Mouse (Mus musculus): ENCODE measurements around the gene Krtap5-1. TPM values are rescaled to one million over a fixed set of nuclear protein-coding genes. Genes with fewer than 3 reads are reported as not detected.
"Not testable (repeated sequence)": the region's sequence is repeated elsewhere in the genome, so short reads cannot be mapped to it uniquely, and the experiment has no call there.

Gene Krtap5-1
- total RNA-seq, 2 experiments from 2014 or later: not detected

DNA sequence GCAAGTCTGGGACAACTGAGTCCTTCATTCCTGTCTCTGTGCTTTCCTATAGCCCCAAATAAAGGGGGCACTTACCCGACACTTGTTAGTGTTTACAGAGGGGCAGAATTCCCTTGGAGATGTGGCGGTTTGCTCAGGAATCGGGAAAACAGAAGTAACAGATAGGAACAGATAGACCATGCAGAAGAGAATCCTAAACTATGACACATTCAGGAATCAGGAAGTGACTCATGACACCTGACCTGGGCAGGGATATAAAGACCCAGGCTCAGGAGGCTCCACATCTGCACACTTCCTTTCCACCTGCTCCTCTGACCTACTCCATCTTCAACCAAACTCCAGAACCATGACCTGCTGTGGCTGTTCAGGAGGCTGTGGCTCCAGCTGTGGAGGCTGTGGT is 6.3 kb upstream of the Krtap5-1 start, which contains the start of gene Krtap5-4:
Krtap5-4 (plus strand) TSS at position 301 of the 400 bp plus-strand sequence.
- no peak for DNase-seq (ENCODE audit: low spot score in 2 of 2)

DNA sequence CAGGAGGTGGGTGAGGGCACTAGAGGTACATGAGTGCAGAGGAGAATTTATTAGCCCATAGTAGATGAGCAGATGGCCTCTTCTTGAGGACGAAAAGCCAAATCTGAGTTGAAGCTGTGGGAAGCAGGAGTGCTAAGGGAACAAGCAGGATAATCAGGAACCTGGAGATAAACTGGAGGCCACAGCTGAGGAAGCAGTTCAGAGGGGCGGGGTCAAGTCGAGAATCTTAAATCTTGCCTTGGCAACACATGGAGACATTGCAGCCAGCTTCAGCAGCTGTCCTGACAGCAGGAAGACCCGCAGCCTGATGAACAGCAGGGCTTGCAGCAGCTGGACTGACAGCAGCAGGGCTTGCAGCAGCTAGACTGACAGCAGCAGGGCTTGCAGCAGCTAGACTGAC is 810 bp downstream of the Krtap5-1 start:
- DNase-seq (ENCODE audit: low spot score in 2 of 2): not testable (repeated sequence)

DNA sequence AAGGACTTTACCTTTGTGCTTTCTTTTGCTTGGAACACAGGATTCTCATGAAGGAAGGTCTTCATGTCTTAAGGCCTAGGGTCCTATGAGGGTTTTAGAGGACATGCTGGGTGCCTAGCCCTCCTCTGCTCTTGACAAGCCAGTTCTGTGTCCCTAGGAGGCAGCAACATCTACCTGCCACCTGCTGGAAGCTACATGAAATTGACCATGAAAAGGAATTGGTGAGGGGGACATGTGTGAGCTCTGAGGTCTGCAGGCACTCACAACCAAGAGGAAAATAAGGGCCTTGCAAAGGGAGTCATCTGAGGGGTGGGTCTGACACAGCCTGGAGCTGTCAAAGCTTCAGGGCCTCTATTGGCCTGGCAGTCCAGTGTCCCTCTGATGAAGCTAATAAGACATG is 1.5 kb downstream of the Krtap5-1 start:
- DNase-seq (ENCODE audit: low spot score in 2 of 2): no peak

DNA sequence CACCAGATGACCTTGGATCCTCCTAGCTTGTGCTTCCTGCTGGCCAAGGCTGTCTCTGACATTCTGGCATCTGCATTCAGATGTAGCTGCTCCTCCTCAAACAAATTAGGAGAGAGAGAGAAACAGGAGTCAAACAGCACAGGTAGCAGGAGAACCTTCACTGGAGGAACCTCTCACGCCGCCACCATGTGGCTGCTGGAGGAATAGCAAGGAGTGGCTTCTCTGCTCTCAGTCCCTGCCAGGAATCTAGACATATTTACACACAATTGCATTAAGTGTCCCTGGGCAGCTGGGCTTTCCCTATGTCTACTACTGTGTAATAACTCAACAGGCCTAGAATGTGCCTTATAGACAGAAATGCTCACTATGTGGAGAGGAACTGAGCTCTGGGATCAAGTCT is 3.1 kb downstream of the Krtap5-1 start:
- not testable (repeated sequence) for DNase-seq (ENCODE audit: low spot score in 2 of 2)

DNA sequence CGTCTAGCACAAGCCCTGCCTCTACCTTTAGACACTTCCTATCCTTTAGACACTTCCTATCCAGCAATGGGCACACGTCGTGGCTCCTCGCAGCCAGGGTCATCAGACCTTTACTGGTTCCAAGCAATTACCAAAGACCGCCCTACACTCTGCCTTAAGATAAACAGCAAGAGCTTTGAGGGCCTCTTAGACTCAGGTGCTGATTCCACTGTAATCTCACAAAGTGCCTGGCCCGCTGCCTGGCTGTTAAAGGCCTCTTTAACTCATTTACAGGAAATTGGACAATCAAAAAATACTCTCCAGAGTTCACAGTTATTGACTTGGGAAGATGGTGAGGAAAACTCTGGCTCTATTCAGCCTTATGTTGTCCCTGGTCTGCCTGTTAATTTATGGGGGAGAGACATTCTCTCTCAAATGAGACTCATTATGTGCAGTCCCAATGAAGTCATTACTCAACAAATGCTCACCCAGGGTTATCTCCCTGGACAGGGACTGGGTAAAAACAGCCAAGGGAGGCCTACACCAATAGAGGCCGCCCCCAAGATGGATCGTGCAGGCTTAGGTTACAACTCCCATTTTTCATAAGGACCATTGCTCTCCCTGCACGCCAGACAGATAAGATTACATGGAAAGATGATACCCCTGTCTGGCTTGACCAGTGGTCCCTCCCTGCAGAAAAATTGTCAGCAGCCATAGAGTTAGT is 10.9 kb downstream of the Krtap5-1 start:
- not testable (repeated sequence) for DNase-seq (ENCODE audit: low spot score in 2 of 2)

DNA sequence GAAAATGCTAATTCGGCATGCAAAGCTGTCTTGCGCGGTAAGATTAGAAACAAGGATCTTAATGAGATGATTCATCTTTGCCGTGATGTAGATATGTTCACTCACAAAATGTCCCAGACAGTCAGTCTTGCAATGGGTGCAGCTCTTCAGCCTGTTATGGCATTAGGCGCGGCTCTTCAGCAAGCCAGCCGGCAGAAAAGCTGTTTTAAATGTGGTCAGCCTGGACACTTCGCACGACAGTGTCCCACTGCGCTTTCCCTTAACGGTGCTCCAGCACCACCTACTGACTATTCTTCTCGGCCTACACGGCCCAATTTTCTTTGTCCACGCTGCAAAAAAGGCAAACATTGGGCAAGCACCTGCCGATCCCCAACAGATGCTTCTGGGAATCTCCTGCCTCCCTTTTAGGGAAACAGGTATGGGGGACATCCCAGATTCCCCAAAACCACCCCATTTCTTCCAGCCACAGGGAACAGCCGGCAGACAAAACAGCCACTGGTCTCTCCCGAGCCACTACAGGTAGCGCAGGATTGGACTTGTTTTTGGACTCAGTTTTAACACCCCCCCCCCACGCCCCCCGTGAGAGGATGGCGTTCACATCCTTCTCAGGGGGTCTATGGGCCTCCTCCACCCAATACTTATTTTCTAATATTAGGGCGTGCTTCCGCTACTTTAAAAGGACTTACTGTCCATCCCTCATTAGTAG is 11.6 kb downstream of the Krtap5-1 start:
- DNase-seq (ENCODE audit: low spot score in 2 of 2): peak in 1 of 2 experiments; percentile 14

DNA sequence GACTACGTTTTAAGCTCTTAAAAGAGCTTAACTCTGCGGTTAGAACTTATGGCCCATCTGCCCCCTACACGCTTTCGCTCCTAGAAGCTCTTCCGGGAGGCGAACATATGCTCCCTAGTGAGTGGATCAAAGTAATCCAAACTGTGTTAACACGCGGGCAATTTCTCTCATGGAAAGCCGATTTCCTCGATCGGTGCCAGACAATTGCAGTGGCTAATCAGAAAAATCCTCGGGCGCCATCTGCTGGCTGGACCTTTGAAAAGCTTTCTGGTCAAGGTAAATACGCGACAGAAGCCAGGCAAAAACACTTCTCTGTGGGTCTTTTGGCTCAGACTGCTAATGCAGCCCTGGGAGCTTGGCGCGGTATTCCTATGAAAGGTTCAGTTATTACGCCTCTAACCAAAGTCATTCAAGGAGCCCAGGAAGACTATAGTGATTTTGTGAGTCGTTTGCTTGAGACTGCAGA is 12.3 kb downstream of the Krtap5-1 start:
- peak; percentile 86 to 87 for DNase-seq (ENCODE audit: low spot score in 2 of 2)

DNA sequence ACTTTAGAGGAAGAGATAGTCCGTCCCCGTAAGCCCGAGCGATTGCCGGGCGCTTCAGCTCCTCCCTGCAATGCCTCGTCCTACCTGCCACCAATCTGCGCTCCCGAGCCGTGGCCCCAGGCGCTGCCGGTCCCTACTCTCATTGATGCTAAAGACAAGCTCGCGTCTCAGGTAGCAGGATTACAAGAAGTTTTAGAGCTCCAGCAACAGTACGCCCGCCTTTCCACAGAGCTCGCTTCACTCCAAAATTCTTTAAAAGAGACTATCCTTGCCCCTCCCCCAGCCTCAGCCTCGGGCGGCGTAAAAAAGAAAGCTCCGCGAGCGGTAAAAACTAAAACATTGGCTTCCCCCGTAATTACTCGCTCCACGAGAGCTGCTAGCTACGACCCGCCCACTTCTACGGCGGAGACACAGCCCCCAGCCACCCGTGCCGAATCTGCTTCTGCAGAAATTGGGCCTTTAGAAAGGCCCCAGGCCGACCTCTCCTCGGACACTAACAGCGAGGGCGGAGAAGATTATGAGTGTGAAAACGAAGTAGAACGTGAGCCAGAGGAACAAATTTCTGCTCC is 12.8 kb downstream of the Krtap5-1 start:
- peak; percentile 12 to 26 for DNase-seq (ENCODE audit: low spot score in 2 of 2)

DNA sequence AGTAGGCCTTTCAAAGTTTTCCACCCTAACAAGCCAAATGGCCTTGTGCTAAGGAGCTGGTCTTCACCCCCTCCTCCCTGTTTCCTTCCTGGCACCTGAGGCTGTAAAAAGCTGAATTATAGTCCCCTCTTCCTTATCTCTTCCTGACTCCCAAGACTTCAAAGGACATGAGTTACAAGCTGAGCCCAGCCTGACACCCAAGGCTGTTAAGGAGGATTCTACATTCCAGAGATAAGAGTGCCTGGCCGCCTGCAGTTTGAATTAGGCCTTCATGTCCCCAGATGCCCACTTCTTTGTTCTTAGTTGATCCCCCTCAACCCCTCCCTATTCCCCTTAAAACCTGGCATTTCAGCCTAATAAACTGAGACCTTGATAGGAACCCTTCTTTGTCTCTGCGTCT is 14.1 kb downstream of the Krtap5-1 start:
- DNase-seq (ENCODE audit: low spot score in 2 of 2): not testable (repeated sequence)

DNA sequence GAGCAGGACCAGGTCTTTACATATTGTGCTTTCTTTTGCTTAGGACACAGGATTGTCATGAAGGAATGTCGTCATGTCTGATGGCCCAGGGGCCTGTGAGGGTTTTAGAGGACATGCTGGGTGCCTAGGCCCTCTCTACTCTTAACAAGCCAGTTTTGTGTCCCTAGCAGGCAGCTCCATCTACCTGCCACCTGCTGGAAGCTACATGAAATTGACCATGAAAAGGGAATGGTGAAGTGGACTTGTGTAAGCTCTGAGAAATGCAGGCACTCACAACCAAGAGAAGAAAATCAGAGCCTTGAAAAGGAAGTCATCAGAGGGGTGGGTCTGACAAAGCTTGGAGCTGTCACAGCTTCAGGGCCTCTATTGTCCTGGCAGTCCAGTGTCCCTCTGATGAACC is 17.6 kb downstream of the Krtap5-1 start:
- DNase-seq (ENCODE audit: low spot score in 2 of 2): not testable (repeated sequence)

DNA sequence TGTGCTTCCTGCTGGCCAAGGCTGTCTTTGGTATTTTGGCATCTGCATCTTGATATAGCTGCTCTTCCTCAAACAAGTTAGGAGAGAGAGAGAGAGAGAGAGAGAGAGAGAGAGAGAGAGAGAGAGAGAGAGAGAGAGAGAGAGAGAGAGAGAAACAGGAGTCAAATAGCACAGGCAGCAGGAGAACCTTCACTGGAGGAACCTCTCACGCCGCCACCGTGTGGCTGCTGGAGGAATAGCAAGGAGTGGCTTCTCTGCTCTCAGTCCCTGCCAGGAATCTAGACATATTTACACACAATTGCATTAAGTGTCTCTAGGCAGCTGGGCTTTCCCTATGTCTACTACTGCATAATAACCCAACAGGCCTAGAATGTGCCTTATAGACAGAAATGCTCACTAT is 18.7 kb downstream of the Krtap5-1 start:
- DNase-seq (ENCODE audit: low spot score in 2 of 2): peak; percentile 38 to 51

DNA sequence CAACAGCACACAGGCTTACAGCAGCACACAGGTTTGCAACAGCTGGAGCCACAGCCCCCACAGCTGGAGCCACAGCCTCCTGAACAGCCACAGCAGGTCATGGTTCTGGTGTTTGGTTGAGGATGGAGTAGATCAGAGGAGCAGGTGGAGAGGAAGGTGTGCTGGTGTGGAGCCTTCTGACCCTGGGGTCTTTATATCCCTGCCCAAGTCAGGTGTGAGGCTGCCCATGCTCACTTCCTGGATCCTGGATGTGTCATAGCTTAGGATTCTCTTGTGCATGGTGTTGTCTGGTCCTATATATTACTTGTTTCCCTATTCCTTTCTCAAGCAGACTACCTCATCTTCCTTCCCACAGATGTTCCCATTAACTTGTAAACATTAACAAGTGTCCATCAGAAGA is 22.7 kb downstream of the Krtap5-1 start, which contains the start of gene Gm4559:
Gm4559 (minus strand) TSS at position 101 of the 400 bp plus-strand sequence.
- not testable (repeated sequence) for DNase-seq (ENCODE audit: low spot score in 2 of 2)

DNA sequence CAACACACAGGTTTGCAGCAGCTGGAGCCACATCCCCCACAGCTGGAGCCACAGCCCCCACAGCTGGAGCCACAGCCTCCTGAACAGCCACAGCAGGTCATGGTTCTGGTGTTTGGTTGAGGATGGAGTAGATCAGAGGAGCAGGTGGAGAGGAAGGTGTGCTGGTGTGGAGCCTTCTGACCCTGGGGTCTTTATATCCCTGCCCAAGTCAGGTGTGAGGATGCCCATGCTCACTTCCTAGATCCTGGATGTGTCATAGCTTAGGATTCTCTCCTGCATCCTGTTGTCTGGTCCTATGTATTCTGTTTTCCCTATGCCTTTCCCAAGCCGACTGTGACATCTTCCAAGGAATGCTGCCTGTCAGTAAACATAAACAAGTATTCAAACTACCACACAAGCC is 38.7 kb downstream of the Krtap5-1 start, which contains the start of gene Gm2431:
Gm2431 (minus strand) TSS at position 101 of the 400 bp plus-strand sequence.
- not testable (repeated sequence) for DNase-seq (ENCODE audit: low spot score in 2 of 2)

DNA sequence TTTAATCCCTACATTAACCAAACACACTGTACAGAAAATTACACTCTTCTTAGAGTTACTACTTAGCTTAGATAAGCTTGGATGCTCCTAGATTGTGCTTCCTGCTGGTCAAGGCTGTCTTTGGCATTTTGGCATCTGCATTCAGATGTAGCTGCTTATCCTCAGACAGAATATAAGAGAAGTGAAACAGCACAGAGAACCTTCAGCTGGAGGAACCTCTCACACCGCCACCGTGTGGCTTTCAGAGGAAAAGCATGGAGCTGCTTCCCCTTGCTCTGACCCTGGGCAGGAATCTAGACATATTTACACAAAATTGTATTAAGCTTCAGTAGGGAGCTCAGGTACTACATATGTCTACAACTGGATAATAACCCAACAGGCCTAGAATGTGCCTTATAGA is 41.4 kb downstream of the Krtap5-1 start:
- no peak for DNase-seq (ENCODE audit: low spot score in 2 of 2)

DNA sequence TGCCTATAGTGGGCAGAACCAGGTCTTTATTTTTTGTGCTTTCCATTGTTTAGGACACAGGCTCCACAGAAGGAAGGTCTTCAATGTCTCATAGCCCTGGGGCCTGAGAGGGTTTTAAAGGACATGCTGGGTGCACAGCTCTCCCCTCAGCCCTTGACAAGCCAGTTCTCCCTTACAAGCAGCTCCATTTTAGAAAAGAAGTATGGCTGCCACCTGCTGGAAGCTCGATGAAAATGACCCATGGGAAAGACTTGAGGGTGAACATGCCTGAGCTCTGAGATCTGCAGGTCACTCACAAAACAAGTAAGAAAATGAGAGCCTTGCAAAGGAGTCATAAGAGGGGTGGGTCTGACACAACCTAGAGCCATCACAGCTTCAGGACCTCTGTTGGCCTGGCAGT is 47.1 kb downstream of the Krtap5-1 start:
- no peak for DNase-seq (ENCODE audit: low spot score in 2 of 2)

Other genes starting within 250 kb of the Krtap5-1 start
- gene Mob2, start 236.1 kb downstream of the Krtap5-1 start, total RNA-seq (2021): 10 to 100 TPM; 50.1 to 52.1 TPM
- 1 to 10 TPM; 9.2 to 9.3 TPM for gene Dusp8, start 201.3 kb downstream of the Krtap5-1 start, total RNA-seq (2021)
- not detected for gene Gm45618, start 176.4 kb downstream of the Krtap5-1 start, total RNA-seq (2021)
- gene Gm39115, start 161.1 kb downstream of the Krtap5-1 start, total RNA-seq (2021): not detected
- gene Gm45337, start 152.5 kb downstream of the Krtap5-1 start, total RNA-seq (2021): not detected
- gene Gm29735, start 140.0 kb downstream of the Krtap5-1 start, total RNA-seq (2021): not detected
- gene Gm4553, start 131.4 kb downstream of the Krtap5-1 start, total RNA-seq (2021): not detected
- not detected for gene Krtap5-2, start 121.1 kb downstream of the Krtap5-1 start, total RNA-seq (2021)
- gene Gm10153, start 106.7 kb downstream of the Krtap5-1 start, total RNA-seq (2021): not detected
- not detected for gene Krtap5-3, start 95.8 kb downstream of the Krtap5-1 start, total RNA-seq (2021)
- gene Gm7579, start 85.3 kb downstream of the Krtap5-1 start, total RNA-seq (2021): not detected
- gene Krtap5-5, start 67.1 kb downstream of the Krtap5-1 start, total RNA-seq (2021): not detected
- not detected for gene Gm40460, start 56.0 kb downstream of the Krtap5-1 start, total RNA-seq (2021)
- not detected for gene Gm2431, start 38.8 kb downstream of the Krtap5-1 start, total RNA-seq (2021)
- gene Gm4559, start 22.8 kb downstream of the Krtap5-1 start, total RNA-seq (2021): not detected
- not detected for gene Krtap5-4, start 6.4 kb upstream of the Krtap5-1 start, total RNA-seq (2021)
- 1 to 10 TPM; 5.1 to 6.2 TPM for gene Ifitm10, start 76.6 kb upstream of the Krtap5-1 start, total RNA-seq (2021)
- gene Gm49369, start 85.5 kb upstream of the Krtap5-1 start, total RNA-seq (2021): 1 to 10 TPM in 1 of 2 experiments, under 1 TPM in 1; 0.48 to 4.3 TPM
- gene Ctsd, start 90.9 kb upstream of the Krtap5-1 start, total RNA-seq (2021): 100 to 1,000 TPM; 536 to 544 TPM
- gene Syt8, start 137.7 kb upstream of the Krtap5-1 start, total RNA-seq (2021): not detected
- gene Tnni2, start 144.7 kb upstream of the Krtap5-1 start, total RNA-seq (2021): 100 to 1,000 TPM in 1 of 2 experiments, 10 to 100 TPM in 1; 79.5 to 219 TPM
- gene Lsp1, start 163.7 kb upstream of the Krtap5-1 start, total RNA-seq (2021): 10 to 100 TPM; 25.1 to 43.0 TPM
- gene Tnnt3, start 201.7 kb upstream of the Krtap5-1 start, total RNA-seq (2021): 100 to 1,000 TPM; 118 to 299 TPM
- 1 to 10 TPM; 8.2 to 9.5 TPM for gene Mrpl23, start 235.6 kb upstream of the Krtap5-1 start, total RNA-seq (2021)